In the genomic region with DNA sequence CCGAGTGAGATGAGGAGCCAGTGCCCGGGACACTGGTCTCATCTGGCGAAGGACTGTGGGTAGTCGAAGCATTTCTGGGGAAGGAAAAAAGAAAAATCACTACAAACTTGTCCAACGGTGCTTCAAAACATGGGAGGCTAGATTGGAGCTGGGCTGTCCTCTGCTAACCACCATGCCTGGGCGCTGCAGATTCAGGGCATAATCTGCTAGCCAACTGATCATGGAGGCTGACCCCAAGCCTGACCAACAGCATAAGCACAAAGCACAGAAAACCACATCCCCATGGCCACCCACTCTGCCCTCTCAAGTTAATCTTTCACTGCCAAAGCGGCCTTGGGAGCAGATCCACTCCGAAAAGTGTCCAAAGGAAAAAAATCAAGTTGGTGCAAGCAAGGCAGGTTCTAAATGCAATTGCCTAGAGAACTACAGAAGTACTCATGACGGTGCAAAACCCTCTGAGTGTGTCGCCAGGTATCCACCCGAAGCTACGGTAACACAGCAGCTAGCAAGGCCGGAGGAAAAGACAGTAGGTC, we compare ENCODE assay signal across 8 mouse cellular contexts. TPM values are rescaled to one million over a fixed set of nuclear protein-coding genes. Genes with fewer than 3 reads are reported as not detected.
A peak's percentile ranks its signal among the peaks of the same experiment; 100 is the strongest.
DNase-seq lines count a peak whose midpoint lies in the region; ATAC-seq lines count a peak whose summit lies in the region.

No protein-coding gene starts in this region.

- H3K27ac ChIP-seq in limb, embryonic 10.5 days = peak overlapping the region; percentile 99
- H3K27ac ChIP-seq in midbrain, embryonic 14.5 days (replicated peaks; ENCODE audit: low read depth, low read length) = peak overlapping the region; percentile 94

- peak; percentile 11 to 20 for DNase-seq in cerebellum, postnatal 36 days
- DNase-seq in A20 (ENCODE audit: low read depth, low spot score) = peak; percentile 23
- DNase-seq in embryo, embryonic 11 days = peak; percentile 26
- peak; percentile 19 for DNase-seq in heart, postnatal 4 days
- DNase-seq in limb, embryonic 10.5 days (ENCODE audit: low spot score) = no peak
- peak; percentile 47 for DNase-seq in midbrain, embryonic 14.5 days
- no peak for DNase-seq in spleen, adult 18-20 months

- peak overlapping the region; percentile 94 for H3K4me2 ChIP-seq in midbrain, embryonic 14.5 days (ENCODE audit: low read length)

- H3K4me1 ChIP-seq in limb, embryonic 10.5 days = peaks cover 32% of the 10 kb centered on the region
- peaks cover 19% of the 10 kb centered on the region for H3K4me1 ChIP-seq in midbrain, embryonic 14.5 days (ENCODE audit: control insufficient read depth, insufficient read depth, low read length)

- WGBS in limb, embryonic 10.5 days = 0% methylated on average over 13 of the region's 13 CpGs
- 2% methylated on average over 13 of the region's 13 CpGs for WGBS in midbrain, embryonic 14.5 days

- no peaks in the 10 kb centered on the region for H3K9me3 ChIP-seq in limb, embryonic 10.5 days (replicated peaks)
- H3K9me3 ChIP-seq in midbrain, embryonic 14.5 days (ENCODE audit: control insufficient read depth, low read length) = no peaks in the 10 kb centered on the region

- H3K36me3 ChIP-seq in limb, embryonic 10.5 days = peaks cover 72% of the 10 kb centered on the region
- peaks cover 50% of the 10 kb centered on the region for H3K36me3 ChIP-seq in midbrain, embryonic 14.5 days (ENCODE audit: control insufficient read depth, insufficient read depth, low read length)

- no peak for ATAC-seq in cerebellum, adult (ENCODE audit: insufficient number of reproducible peaks, low FRiP score, low TSS enrichment)
- no peak for ATAC-seq in midbrain, embryonic 14.5 days (ENCODE audit: low FRiP score, low TSS enrichment)

- peak overlapping the region; percentile 97 for H3K4me3 ChIP-seq in limb, embryonic 10.5 days
- H3K4me3 ChIP-seq in midbrain, embryonic 14.5 days (replicated peaks; ENCODE audit: low read depth, low read length) = peak overlapping the region; percentile 92

- no peaks in the 10 kb centered on the region for H3K27me3 ChIP-seq in limb, embryonic 10.5 days (ENCODE audit: low read depth, poor library complexity, severe bottlenecking)
- H3K27me3 ChIP-seq in midbrain, embryonic 14.5 days (ENCODE audit: control insufficient read depth, insufficient read depth, low read length) = no peaks in the 10 kb centered on the region

- peak overlapping the region; percentile 84 for H3K9ac ChIP-seq in midbrain, embryonic 14.5 days (replicated peaks; ENCODE audit: low read length)

RNA-seq across cellular contexts. Expression of a gene that starts 1.0 kb away (rescaled TPM):
- 100 to 1,000 TPM; 142 to 148 TPM for total RNA-seq in heart, postnatal 4 days (2021)
- polyA plus RNA-seq in limb, embryonic 10.5 days (2016; fragmentation: Nextera tagmentation; extraction: Ambion mirVana) = 611 and 851 TPM in 2 replicates
- polyA plus RNA-seq in midbrain, embryonic 14.5 days (2014; fragmentation: Nextera tagmentation; extraction: Ambion mirVana) = 255 and 258 TPM in 2 replicates

RNA-seq across cellular contexts. Expression of a gene that starts 1.1 kb away (rescaled TPM):
- 100 to 1,000 TPM; 363 to 379 TPM for total RNA-seq in heart, postnatal 4 days (2021)
- polyA plus RNA-seq in limb, embryonic 10.5 days (2016; fragmentation: Nextera tagmentation; extraction: Ambion mirVana) = 563 and 717 TPM in 2 replicates
- polyA plus RNA-seq in midbrain, embryonic 14.5 days (2014; fragmentation: Nextera tagmentation; extraction: Ambion mirVana) = 207 and 232 TPM in 2 replicates

RNA-seq across cellular contexts. Expression of a gene that starts 34.4 kb away (rescaled TPM):
- total RNA-seq in heart, postnatal 4 days (2021) = 10 to 100 TPM; 36.7 to 37.6 TPM
- 19.0 and 19.5 TPM in 2 replicates for polyA plus RNA-seq in limb, embryonic 10.5 days (2016; fragmentation: Nextera tagmentation; extraction: Ambion mirVana)
- polyA plus RNA-seq in midbrain, embryonic 14.5 days (2014; fragmentation: Nextera tagmentation; extraction: Ambion mirVana) = 38.7 and 41.4 TPM in 2 replicates

RNA-seq across cellular contexts. Expression of a gene that starts 44.1 kb away (rescaled TPM):
- total RNA-seq in heart, postnatal 4 days (2021) = 10 to 100 TPM; 45.8 to 48.8 TPM
- polyA plus RNA-seq in limb, embryonic 10.5 days (2016; fragmentation: Nextera tagmentation; extraction: Ambion mirVana) = 125 and 139 TPM in 2 replicates
- 183 and 196 TPM in 2 replicates for polyA plus RNA-seq in midbrain, embryonic 14.5 days (2014; fragmentation: Nextera tagmentation; extraction: Ambion mirVana)

RNA-seq across cellular contexts. Expression of a gene that starts 59.7 kb away (rescaled TPM):
- total RNA-seq in heart, postnatal 4 days (2021) = 100 to 1,000 TPM; 130 to 143 TPM
- polyA plus RNA-seq in limb, embryonic 10.5 days (2016; fragmentation: Nextera tagmentation; extraction: Ambion mirVana) = 246 and 282 TPM in 2 replicates
- 339 and 395 TPM in 2 replicates for polyA plus RNA-seq in midbrain, embryonic 14.5 days (2014; fragmentation: Nextera tagmentation; extraction: Ambion mirVana)

Comparison
In these comparisons a context has a peak if more than half of its experiments do, and no peak if none do; other contexts are left out.
1. DNase-seq: peak in cerebellum, postnatal 36 days (2 of 2), A20 (single experiment), embryo, embryonic 11 days (single experiment), heart, postnatal 4 days (single experiment) and midbrain, embryonic 14.5 days (single experiment); none in limb, embryonic 10.5 days (single experiment) and spleen, adult 18-20 months (0 of 2).